Mouse (Mus musculus) embryonic facial prominence, embryonic 10.5 days (tissue): ENCODE measurements at regions not wholly inside any gene's neighbourhood (a gene's known extent, or its start where the extent isn't known, plus 50 kb on each side); places are given as distances from the start of the nearest gene placed in this dataset.

Experiments used
- DNase-seq: peaks from one replicate; pipeline ENCODE4 v3.0.0-alpha.2; 2017; ENCODE audit warnings: low spot score
- H3K27ac ChIP-seq: fragments of 300-500 bp; sonication (generic); replicated peaks from 2 replicates; pipeline ENCODE4 v1.5.1; 2016; ENCODE audit warnings: mild to moderate bottlenecking
- H3K27me3 ChIP-seq: fragments of 300-500 bp; sonication (generic); replicated peaks from 2 replicates; pipeline ENCODE4 v1.6.1; 2016; ENCODE audit warnings: low read depth, mild to moderate bottlenecking; ENCODE audit not compliant: poor library complexity, severe bottlenecking
- H3K36me3 ChIP-seq: fragments of 300-500 bp; sonication (generic); replicated peaks from 2 replicates; pipeline ENCODE4 v1.6.1; 2016; ENCODE audit warnings: mild to moderate bottlenecking, moderate library complexity
- H3K4me1 ChIP-seq: fragments of 300-500 bp; sonication (generic); 2 replicates; pipeline ENCODE4 v1.6.1; 2016
- H3K4me3 ChIP-seq: fragments of 300-500 bp; sonication (generic); 2 replicates; pipeline ENCODE4 v1.5.1; 2016; ENCODE audit warnings: mild to moderate bottlenecking, moderate library complexity
- H3K9me3 ChIP-seq: fragments of 300-500 bp; sonication (generic); 2 replicates; pipeline ENCODE4 v1.6.1; 2016; ENCODE audit warnings: mild to moderate bottlenecking
- WGBS: fragments of 180-500 bp; shearing (Covaris S2); methylation state at CpG from one replicate; pipeline ENCODE4 v1.1.7; 2016; 5-methylcytosine and 5-hydroxymethylcytosine counted together

GRCm38 (mm10) chr8:102496698-102497097, 288.7 kb downstream of the Cdh11 start:
- Histone ChIP-seq H3K9me3 (no peaks in the 10 kb centered on the region), H3K27ac (no peak overlapping the region), H3K27me3 (no peaks in the 10 kb centered on the region), H3K4me1 (no peaks in the 10 kb centered on the region), H3K4me3 (no peak overlapping the region), H3K36me3 (no peaks in the 10 kb centered on the region)
- no peak for DNase-seq

- Histone ChIP-seq H3K27ac (no peak overlapping the region), H3K9me3 (no peaks in the 10 kb centered on the region), H3K27me3 (no peaks in the 10 kb centered on the region), H3K4me3 (no peak overlapping the region), H3K36me3 (no peaks in the 10 kb centered on the region), H3K4me1 (no peaks in the 10 kb centered on the region)
- DNase-seq = no peak
- WGBS = 79% methylated on average over 1 of the region's 1 CpGs
Measured at GRCm38 (mm10) chr8:102496021-102496420, 289.4 kb downstream of the Cdh11 start.

- Histone ChIP-seq H3K36me3 (no peaks in the 10 kb centered on the region), H3K9me3 (no peaks in the 10 kb centered on the region), H3K4me3 (no peak overlapping the region), H3K4me1 (no peaks in the 10 kb centered on the region), H3K27me3 (no peaks in the 10 kb centered on the region), H3K27ac (no peak overlapping the region)
- no peak for DNase-seq
Measured at GRCm38 (mm10) chr8:102491015-102491414, 294.4 kb downstream of the Cdh11 start.

- Histone ChIP-seq H3K4me3 (no peak overlapping the region), H3K27me3 (no peaks in the 10 kb centered on the region), H3K36me3 (no peaks in the 10 kb centered on the region), H3K27ac (no peak overlapping the region), H3K4me1 (no peaks in the 10 kb centered on the region), H3K9me3 (no peaks in the 10 kb centered on the region)
- DNase-seq = no peak
- 89% methylated on average over 1 of the region's 1 CpGs for WGBS
Measured at GRCm38 (mm10) chr8:102488284-102488683, 297.2 kb downstream of the Cdh11 start.

- Histone ChIP-seq H3K27ac (no peak overlapping the region), H3K4me1 (no peaks in the 10 kb centered on the region), H3K9me3 (no peaks in the 10 kb centered on the region), H3K27me3 (no peaks in the 10 kb centered on the region), H3K36me3 (no peaks in the 10 kb centered on the region), H3K4me3 (no peak overlapping the region)
- DNase-seq = no peak
- WGBS = 84% methylated on average over 6 of the region's 6 CpGs
Measured at GRCm38 (mm10) chr8:102487796-102488195, 297.6 kb downstream of the Cdh11 start.

- Histone ChIP-seq H3K36me3 (no peaks in the 10 kb centered on the region), H3K27ac (no peak overlapping the region), H3K4me1 (no peaks in the 10 kb centered on the region), H3K9me3 (no peaks in the 10 kb centered on the region), H3K27me3 (no peaks in the 10 kb centered on the region), H3K4me3 (no peak overlapping the region)
- no peak for DNase-seq
- 91% methylated on average over 12 of the region's 12 CpGs for WGBS
Measured at GRCm38 (mm10) chr8:102475166-102475802, 310.2 kb downstream of the Cdh11 start.

GRCm38 (mm10) chr8:102474192-102474591, 311.2 kb downstream of the Cdh11 start:
- no peaks in the 10 kb centered on the region for H3K4me1 ChIP-seq
- H3K36me3 ChIP-seq = no peaks in the 10 kb centered on the region
- H3K9me3 ChIP-seq = no peaks in the 10 kb centered on the region
- 59% methylated on average over 2 of the region's 2 CpGs for WGBS
- H3K4me3 ChIP-seq = no peak overlapping the region
- H3K27ac ChIP-seq = no peak overlapping the region
- DNase-seq = no peak
- no peaks in the 10 kb centered on the region for H3K27me3 ChIP-seq

GRCm38 (mm10) chr8:102471352-102471751, 314.1 kb downstream of the Cdh11 start:
- no peaks in the 10 kb centered on the region for H3K9me3 ChIP-seq
- H3K36me3 ChIP-seq = no peaks in the 10 kb centered on the region
- no peak for DNase-seq
- H3K27ac ChIP-seq = no peak overlapping the region
- H3K4me3 ChIP-seq = no peak overlapping the region
- H3K4me1 ChIP-seq = no peaks in the 10 kb centered on the region
- WGBS = 93% methylated on average over 1 of the region's 1 CpGs
- H3K27me3 ChIP-seq = no peaks in the 10 kb centered on the region

- 94% methylated on average over 2 of the region's 2 CpGs for WGBS
- Histone ChIP-seq H3K9me3 (no peaks in the 10 kb centered on the region), H3K27ac (no peak overlapping the region), H3K27me3 (no peaks in the 10 kb centered on the region), H3K36me3 (no peaks in the 10 kb centered on the region), H3K4me1 (no peaks in the 10 kb centered on the region), H3K4me3 (no peak overlapping the region)
- no peak for DNase-seq
Measured at GRCm38 (mm10) chr8:102462601-102463000, 322.8 kb downstream of the Cdh11 start.

- WGBS = 90% methylated on average over 4 of the region's 4 CpGs
- no peaks in the 10 kb centered on the region for H3K27me3 ChIP-seq
- H3K9me3 ChIP-seq = no peaks in the 10 kb centered on the region
- H3K4me1 ChIP-seq = no peaks in the 10 kb centered on the region
- H3K36me3 ChIP-seq = no peaks in the 10 kb centered on the region
- no peak for DNase-seq
- H3K4me3 ChIP-seq = no peak overlapping the region
- H3K27ac ChIP-seq = no peak overlapping the region
Measured at GRCm38 (mm10) chr8:102443006-102443405, 342.4 kb downstream of the Cdh11 start.

GRCm38 (mm10) chr8:102421828-102422227, 363.6 kb downstream of the Cdh11 start:
- Histone ChIP-seq H3K36me3 (no peaks in the 10 kb centered on the region), H3K4me1 (no peaks in the 10 kb centered on the region), H3K27me3 (no peaks in the 10 kb centered on the region), H3K9me3 (no peaks in the 10 kb centered on the region), H3K4me3 (no peak overlapping the region), H3K27ac (no peak overlapping the region)
- 88% methylated on average over 2 of the region's 2 CpGs for WGBS
- no peak for DNase-seq

GRCm38 (mm10) chr8:102414931-102415330, 370.5 kb downstream of the Cdh11 start:
- Histone ChIP-seq H3K36me3 (no peaks in the 10 kb centered on the region), H3K4me1 (no peaks in the 10 kb centered on the region), H3K27me3 (no peaks in the 10 kb centered on the region), H3K9me3 (no peaks in the 10 kb centered on the region), H3K4me3 (no peak overlapping the region), H3K27ac (no peak overlapping the region)
- WGBS = 78% methylated on average over 4 of the region's 4 CpGs
- no peak for DNase-seq

- Histone ChIP-seq H3K36me3 (no peaks in the 10 kb centered on the region), H3K27me3 (no peaks in the 10 kb centered on the region), H3K4me1 (no peaks in the 10 kb centered on the region), H3K4me3 (no peak overlapping the region), H3K27ac (no peak overlapping the region), H3K9me3 (no peaks in the 10 kb centered on the region)
- WGBS = 94% methylated on average over 5 of the region's 5 CpGs
- no peak for DNase-seq
Measured at GRCm38 (mm10) chr8:102413446-102413845, 372.0 kb downstream of the Cdh11 start.

- Histone ChIP-seq H3K4me1 (no peaks in the 10 kb centered on the region), H3K27me3 (no peaks in the 10 kb centered on the region), H3K4me3 (no peak overlapping the region), H3K27ac (no peak overlapping the region), H3K36me3 (no peaks in the 10 kb centered on the region), H3K9me3 (no peaks in the 10 kb centered on the region)
- 75% methylated on average over 4 of the region's 4 CpGs for WGBS
- DNase-seq = no peak
Measured at GRCm38 (mm10) chr8:102387591-102387990, 397.9 kb downstream of the Cdh11 start.
